Mouse (Mus musculus) embryonic facial prominence, embryonic 13.5 days (tissue): ENCODE results near the gene Fcor. TPM values are rescaled to one million over a fixed set of nuclear protein-coding genes. Genes with fewer than 3 reads are reported as not detected.

Experiments
- ATAC-seq: fragments of 200-750 bp; cut with Nextera tagmentation; 2 replicates; pipeline ENCODE4 v1.8.0; 2017; ENCODE audit warnings: low read depth; ENCODE audit not compliant: insufficient number of reproducible peaks, insufficient read depth, low FRiP score, low TSS enrichment
- H3K27ac ChIP-seq: fragments of 300-500 bp; sonication (generic); 2 replicates; pipeline ENCODE4 v1.5.1; 2015; ENCODE audit warnings: moderate library complexity, mild to moderate bottlenecking, inconsistent platforms
- H3K27me3 ChIP-seq: fragments of 300-500 bp; sonication (generic); 2 replicates; pipeline ENCODE4 v1.6.1; 2015; ENCODE audit warnings: mild to moderate bottlenecking, inconsistent platforms
- H3K36me3 ChIP-seq: fragments of 300-500 bp; sonication (generic); 2 replicates; pipeline ENCODE4 v1.6.1; 2015; ENCODE audit warnings: mild to moderate bottlenecking, inconsistent platforms
- H3K4me1 ChIP-seq: fragments of 300-500 bp; sonication (generic); 2 replicates; pipeline ENCODE4 v1.6.1; 2015; ENCODE audit warnings: inconsistent platforms
- H3K4me2 ChIP-seq: fragments of 300-500 bp; sonication (generic); 2 replicates; pipeline ENCODE4 v1.6.1; 2015; ENCODE audit warnings: moderate library complexity, mild to moderate bottlenecking, inconsistent platforms
- H3K4me3 ChIP-seq: fragments of 300-500 bp; sonication (generic); 2 replicates; pipeline ENCODE4 v1.5.1; 2015; ENCODE audit warnings: mild to moderate bottlenecking, inconsistent platforms
- H3K9ac ChIP-seq: fragments of 300-500 bp; sonication (generic); 2 replicates; pipeline ENCODE4 v1.6.1; 2015; ENCODE audit warnings: mild to moderate bottlenecking, inconsistent platforms
- H3K9me3 ChIP-seq: fragments of 300-500 bp; sonication (generic); 2 replicates; pipeline ENCODE4 v1.6.1; 2016; ENCODE audit warnings: inconsistent platforms
- WGBS: fragments of 180-500 bp; shearing (Covaris S2); methylation state at CpG from one replicate; pipeline ENCODE4 v1.1.7; 2015; ENCODE audit warnings: mixed read lengths; 5-methylcytosine and 5-hydroxymethylcytosine counted together
- polyA plus RNA-seq: library from polyadenylated mRNA; unstranded; fragments of >200 nt; fragmentation: Nextera tagmentation; extraction: Ambion mirVana; gene quantifications from 2 replicates; pipeline ENCODE4 v1.2.1, GENCODE M21; 2015

The Fcor gene
- polyA plus RNA-seq, 1 experiment from 2014 or later = 13.3 TPM

- no peak for ATAC-seq
- H3K36me3 ChIP-seq = no peaks in the 10 kb centered on the region
- no peak overlapping the region for H3K27ac ChIP-seq
- no peaks in the 10 kb centered on the region for H3K9me3 ChIP-seq
- no peak overlapping the region for H3K4me3 ChIP-seq
- no peak overlapping the region for H3K9ac ChIP-seq
- no peak overlapping the region for H3K4me2 ChIP-seq
- 80% methylated on average over 2 of the region's 2 CpGs for WGBS
- H3K27me3 ChIP-seq = no peaks in the 10 kb centered on the region
- H3K4me1 ChIP-seq = peaks cover 3% of the 10 kb centered on the region; the same call in 1 of the 2 replicates
Observed at GRCm38 (mm10) chr8:3670388-3670787, 1.8 kb downstream of the Fcor start.

- no peak within 1 kb of the TSS for H3K27ac ChIP-seq
- no peaks in the 10 kb centered on the region for H3K9me3 ChIP-seq
- no peak for ATAC-seq
- no peaks in the 10 kb centered on the region for H3K27me3 ChIP-seq
- no peaks in the 10 kb centered on the region for H3K4me1 ChIP-seq
- H3K36me3 ChIP-seq = no peaks in the 10 kb centered on the region
- H3K4me2 ChIP-seq = no peak within 1 kb of the TSS
- no peak within 1 kb of the TSS for H3K9ac ChIP-seq
- WGBS = 49% methylated on average over 6 of the region's 6 CpGs
- H3K4me3 ChIP-seq = no peak within 1 kb of the TSS
Observed at GRCm38 (mm10) chr8:3665507-3665906, 6.7 kb downstream of the Fcor start, which contains the start of gene Mcemp1. TSS of gene Mcemp1 (plus strand) at chr8:3665754.

GRCm38 (mm10) chr8:3664405-3664804, 7.8 kb downstream of the Fcor start:
- H3K36me3 ChIP-seq = no peaks in the 10 kb centered on the region
- H3K4me2 ChIP-seq = no peak overlapping the region
- no peak overlapping the region for H3K27ac ChIP-seq
- no peaks in the 10 kb centered on the region for H3K27me3 ChIP-seq
- 64% methylated on average over 5 of the region's 5 CpGs for WGBS
- no peak overlapping the region for H3K9ac ChIP-seq
- H3K4me3 ChIP-seq = no peak overlapping the region
- no peaks in the 10 kb centered on the region for H3K9me3 ChIP-seq
- ATAC-seq = no peak
- H3K4me1 ChIP-seq = no peaks in the 10 kb centered on the region

- Histone ChIP-seq H3K36me3 (no peaks in the 10 kb centered on the region), H3K27me3 (no peaks in the 10 kb centered on the region), H3K9ac (no peak overlapping the region), H3K4me1 (peaks cover 5% of the 10 kb centered on the region; the same call in 1 of the 2 replicates), H3K9me3 (no peaks in the 10 kb centered on the region), H3K4me3 (no peak overlapping the region), H3K27ac (no peak overlapping the region), H3K4me2 (no peak overlapping the region)
- WGBS = 79% methylated on average over 8 of the region's 8 CpGs
- ATAC-seq = no peak
Observed at GRCm38 (mm10) chr8:3660889-3661288, 11.3 kb downstream of the Fcor start.

- H3K36me3 ChIP-seq = no peaks in the 10 kb centered on the region
- no peak overlapping the region for H3K4me2 ChIP-seq
- H3K27ac ChIP-seq = no peak overlapping the region
- ATAC-seq = 0 out of 2 replicates have a peak, but pooled peaks have one; percentile 29
- H3K9ac ChIP-seq = no peak overlapping the region
- WGBS = 16% methylated on average over 7 of the region's 7 CpGs
- no peak overlapping the region for H3K4me3 ChIP-seq
- H3K27me3 ChIP-seq = no peaks in the 10 kb centered on the region
- peaks cover 5% of the 10 kb centered on the region; the same call in 1 of the 2 replicates for H3K4me1 ChIP-seq
- H3K9me3 ChIP-seq = no peaks in the 10 kb centered on the region
Observed at GRCm38 (mm10) chr8:3656725-3657381, 15.3 kb downstream of the Fcor start.

GRCm38 (mm10) chr8:3655526-3655925, 16.6 kb downstream of the Fcor start, which contains the start of gene Retn:
TSS of gene Retn (plus strand) at chr8:3655770.
- Histone ChIP-seq H3K27ac (no peak within 1 kb of the TSS), H3K9me3 (no peaks in the 10 kb centered on the region), H3K36me3 (no peaks in the 10 kb centered on the region), H3K27me3 (no peaks in the 10 kb centered on the region), H3K4me2 (no peak within 1 kb of the TSS), H3K4me3 (no peak within 1 kb of the TSS), H3K4me1 (peaks cover 5% of the 10 kb centered on the region; the same call in 1 of the 2 replicates), H3K9ac (no peak within 1 kb of the TSS)
- no peak for ATAC-seq
- 72% methylated on average over 3 of the region's 3 CpGs for WGBS

GRCm38 (mm10) chr8:3654726-3655508, 17.2 kb downstream of the Fcor start:
- no peak overlapping the region for H3K4me3 ChIP-seq
- H3K4me2 ChIP-seq = no peak overlapping the region
- H3K27ac ChIP-seq = no peak overlapping the region
- H3K9me3 ChIP-seq = no peaks in the 10 kb centered on the region
- H3K4me1 ChIP-seq = peaks cover 5% of the 10 kb centered on the region; the same call in 1 of the 2 replicates
- WGBS = 76% methylated on average over 11 of the region's 11 CpGs
- no peaks in the 10 kb centered on the region for H3K36me3 ChIP-seq
- H3K9ac ChIP-seq = no peak overlapping the region
- no peak for ATAC-seq
- H3K27me3 ChIP-seq = no peaks in the 10 kb centered on the region

GRCm38 (mm10) chr8:3652845-3653244, 19.3 kb downstream of the Fcor start:
- no peak overlapping the region for H3K9ac ChIP-seq
- ATAC-seq = no peak
- no peaks in the 10 kb centered on the region for H3K9me3 ChIP-seq
- no peak overlapping the region for H3K27ac ChIP-seq
- WGBS = 69% methylated on average over 3 of the region's 3 CpGs
- no peaks in the 10 kb centered on the region for H3K27me3 ChIP-seq
- H3K4me1 ChIP-seq = peaks cover 5% of the 10 kb centered on the region; the same call in 1 of the 2 replicates
- H3K4me3 ChIP-seq = no peak overlapping the region
- no peaks in the 10 kb centered on the region for H3K36me3 ChIP-seq
- H3K4me2 ChIP-seq = no peak overlapping the region

- no peaks in the 10 kb centered on the region for H3K36me3 ChIP-seq
- no peak overlapping the region for H3K4me3 ChIP-seq
- no peaks in the 10 kb centered on the region for H3K4me1 ChIP-seq
- H3K27ac ChIP-seq = no peak overlapping the region
- 41% methylated on average over 1 of the region's 1 CpGs for WGBS
- H3K9ac ChIP-seq = no peak overlapping the region
- H3K27me3 ChIP-seq = no peaks in the 10 kb centered on the region
- no peaks in the 10 kb centered on the region for H3K9me3 ChIP-seq
- H3K4me2 ChIP-seq = no peak overlapping the region
- ATAC-seq = peak; percentile 22; the same call in 1 of the 2 replicates
Observed at GRCm38 (mm10) chr8:3648990-3649389, 23.2 kb downstream of the Fcor start.

GRCm38 (mm10) chr8:3648268-3648667, 23.9 kb downstream of the Fcor start:
- no peaks in the 10 kb centered on the region for H3K36me3 ChIP-seq
- no peak for ATAC-seq
- WGBS = 67% methylated on average over 2 of the region's 2 CpGs

GRCm38 (mm10) chr8:3647561-3647960, 24.6 kb downstream of the Fcor start:
- 70% methylated on average over 4 of the region's 4 CpGs for WGBS
- no peak overlapping the region for H3K27ac ChIP-seq
- H3K4me2 ChIP-seq = no peak overlapping the region
- H3K9me3 ChIP-seq = no peaks in the 10 kb centered on the region
- no peak for ATAC-seq
- no peaks in the 10 kb centered on the region for H3K27me3 ChIP-seq
- no peaks in the 10 kb centered on the region for H3K4me1 ChIP-seq
- no peak overlapping the region for H3K4me3 ChIP-seq
- no peak overlapping the region for H3K9ac ChIP-seq
- H3K36me3 ChIP-seq = no peaks in the 10 kb centered on the region

More at GRCm38 (mm10) chr8:3648268-3648667, 23.9 kb downstream of the Fcor start:
- Histone ChIP-seq H3K27ac (no peak overlapping the region), H3K27me3 (no peaks in the 10 kb centered on the region), H3K4me3 (no peak overlapping the region), H3K4me2 (no peak overlapping the region), H3K9ac (no peak overlapping the region), H3K4me1 (no peaks in the 10 kb centered on the region), H3K9me3 (no peaks in the 10 kb centered on the region)
